In the genomic region with DNA sequence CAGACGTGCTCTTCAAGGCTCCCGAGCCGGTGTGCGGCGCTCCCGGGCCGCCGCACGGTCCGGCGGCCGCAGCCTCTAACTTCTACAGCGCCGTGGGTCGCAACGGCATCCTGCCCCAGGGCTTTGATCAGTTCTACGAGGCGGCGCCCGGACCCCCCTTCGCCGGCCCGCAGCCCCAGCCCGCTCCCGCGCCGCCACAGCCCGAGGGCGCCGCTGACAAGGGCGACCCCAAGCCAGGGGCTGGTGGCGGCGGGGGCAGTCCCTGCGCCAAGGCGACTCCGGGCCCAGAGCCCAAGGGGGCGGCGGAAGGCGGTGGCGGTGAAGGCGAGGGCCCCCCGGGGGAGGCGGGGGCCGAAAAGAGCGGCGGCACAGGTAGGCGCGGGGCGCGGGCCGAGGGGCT, we compare ENCODE assay signal across 11 mouse cellular contexts. TPM values are rescaled to one million over a fixed set of nuclear protein-coding genes. Genes with fewer than 3 reads are reported as not detected.
DNase-seq lines count a peak whose midpoint lies in the region; ATAC-seq lines count a peak whose summit lies in the region.
"Had no signal": no experiment of that assay in that cellular context is flagged by ENCODE, and none has a peak within 500 bp of the region (broad histone marks: within the 10 kb centered on the region; RNA-seq: fewer than 3 reads in every experiment).

No protein-coding gene starts in this region.

- no peaks in the 10 kb centered on the region for H3K9me3 ChIP-seq in heart, embryonic 12.5 days (replicated peaks)
- no peaks in the 10 kb centered on the region for H3K9me3 ChIP-seq in hindbrain, embryonic 13.5 days
- H3K9me3 ChIP-seq in midbrain, embryonic 10.5 days (replicated peaks): no peaks in the 10 kb centered on the region

- ATAC-seq in heart, embryonic 12.5 days (ENCODE audit: insufficient number of reproducible peaks, low FRiP score): no peak
- no peak for ATAC-seq in hindbrain, embryonic 13.5 days (ENCODE audit: low FRiP score)
- ATAC-seq in CD4-positive, CD25-positive, alpha-beta regulatory T cell, adult 4 months: no peak

- no peaks in the 10 kb centered on the region for H3K36me3 ChIP-seq in heart, embryonic 12.5 days
- no peaks in the 10 kb centered on the region for H3K36me3 ChIP-seq in hindbrain, embryonic 13.5 days
- no peaks in the 10 kb centered on the region for H3K36me3 ChIP-seq in midbrain, embryonic 10.5 days

- intact Hi-C loops in heart, postnatal 36 days (cut with DNase I): no loop called here
- intact Hi-C loops in left cerebral cortex, postnatal 10 days (cut with DNase I): no loop called here

- peaks cover 22% of the 10 kb centered on the region for H3K4me1 ChIP-seq in heart, embryonic 12.5 days (replicated peaks)
- peaks cover 13% of the 10 kb centered on the region for H3K4me1 ChIP-seq in hindbrain, embryonic 13.5 days (replicated peaks)
- peaks cover 14% of the 10 kb centered on the region for H3K4me1 ChIP-seq in midbrain, embryonic 10.5 days

- no peak overlapping the region for H3K27ac ChIP-seq in heart, embryonic 12.5 days (ENCODE audit: poor library complexity, severe bottlenecking)
- H3K27ac ChIP-seq in hindbrain, embryonic 13.5 days: no peak overlapping the region
- no peak overlapping the region for H3K27ac ChIP-seq in midbrain, embryonic 10.5 days (replicated peaks)

- no peak for DNase-seq in heart, postnatal 36 days
- peak; percentile 17 for DNase-seq in ES-CJ7 (ENCODE audit: low read depth, low spot score)
- peak; percentile 54 for DNase-seq in midbrain, embryonic 10.5 days (ENCODE audit: low spot score)
- no peak for DNase-seq in left cerebral cortex, postnatal 10 days (ENCODE audit: extremely low spot score in 1 of 2, low spot score in 2 of 2)
- DNase-seq in cerebellum, postnatal 10 days: no peak
- DNase-seq: adrenal gland, adult 8-10 months; right cerebral cortex, postnatal 4 days had no signal

- under 1% methylated on average over 47 of the region's 51 CpGs for WGBS in heart, embryonic 12.5 days
- 2% methylated on average over 32 of the region's 51 CpGs for WGBS in hindbrain, embryonic 13.5 days
- under 1% methylated on average over 51 of the region's 51 CpGs for WGBS in midbrain, embryonic 10.5 days

- H3K4me2 ChIP-seq in heart, embryonic 12.5 days: peak overlapping the region; percentile 61
- H3K4me2 ChIP-seq in hindbrain, embryonic 13.5 days: no peak overlapping the region

- H3K27me3 ChIP-seq in heart, embryonic 12.5 days (replicated peaks): peaks cover 91% of the 10 kb centered on the region
- H3K27me3 ChIP-seq in hindbrain, embryonic 13.5 days: peaks cover 98% of the 10 kb centered on the region
- peaks cover 100% of the 10 kb centered on the region for H3K27me3 ChIP-seq in midbrain, embryonic 10.5 days (ENCODE audit: low read depth, poor library complexity, severe bottlenecking)

- peak overlapping the region; percentile 40 for H3K4me3 ChIP-seq in heart, embryonic 12.5 days
- peak overlapping the region; percentile 20; the same call in 1 of the 2 replicates for H3K4me3 ChIP-seq in hindbrain, embryonic 13.5 days
- peak overlapping the region; percentile 23; the same call in 1 of the 2 replicates for H3K4me3 ChIP-seq in midbrain, embryonic 10.5 days

- 0 out of 2 replicates have a peak overlapping the region, but pooled peaks have one; percentile 3 for H3K9ac ChIP-seq in heart, embryonic 12.5 days
- H3K9ac ChIP-seq in hindbrain, embryonic 13.5 days: no peak overlapping the region

RNA-seq across cellular contexts. Expression of gene Hoxd11, which starts 3.4 kb away (rescaled TPM):
- not detected in 2 replicates for polyA plus RNA-seq in heart, embryonic 12.5 days (2016; fragmentation: Nextera tagmentation; extraction: Ambion mirVana)
- total RNA-seq in heart, postnatal 36 days (2021): not detected
- not detected in 2 replicates for polyA plus RNA-seq in hindbrain, embryonic 13.5 days (2015; fragmentation: Nextera tagmentation; extraction: Ambion mirVana)
- not detected in 2 replicates for polyA plus RNA-seq in midbrain, embryonic 10.5 days (2016; fragmentation: Nextera tagmentation; extraction: Ambion mirVana)
- not detected for total RNA-seq in left cerebral cortex, postnatal 10 days (2021)
- not detected for polyA plus RNA-seq in CD4-positive, CD25-positive, alpha-beta regulatory T cell, adult 4 months (2017; shearing (Covaris generic))
- total RNA-seq: adrenal gland, adult 8-10 months; megakaryocyte progenitor cell, adult 5-6 weeks had no signal

RNA-seq across cellular contexts. Expression of gene Hoxd12, which starts 8.0 kb away (rescaled TPM):
- polyA plus RNA-seq in heart, embryonic 12.5 days (2016; fragmentation: Nextera tagmentation; extraction: Ambion mirVana): 0.14 and 0.15 TPM in 2 replicates
- not detected for total RNA-seq in heart, postnatal 36 days (2021)
- polyA plus RNA-seq in hindbrain, embryonic 13.5 days (2015; fragmentation: Nextera tagmentation; extraction: Ambion mirVana): not detected in 2 replicates
- not detected in 2 replicates for polyA plus RNA-seq in midbrain, embryonic 10.5 days (2016; fragmentation: Nextera tagmentation; extraction: Ambion mirVana)
- total RNA-seq in left cerebral cortex, postnatal 10 days (2021): not detected
- polyA plus RNA-seq in CD4-positive, CD25-positive, alpha-beta regulatory T cell, adult 4 months (2017; shearing (Covaris generic)): not detected
- total RNA-seq: adrenal gland, adult 8-10 months; megakaryocyte progenitor cell, adult 5-6 weeks had no signal

RNA-seq across cellular contexts. Expression of gene Hoxd10, which starts 8.9 kb away (rescaled TPM):
- 0.10 TPM in 1 of 2 replicates, not detected in the other for polyA plus RNA-seq in heart, embryonic 12.5 days (2016; fragmentation: Nextera tagmentation; extraction: Ambion mirVana)
- under 1 TPM in 1 of 2 experiments, not detected in 1; 0.22 TPM for total RNA-seq in heart, postnatal 36 days (2021)
- polyA plus RNA-seq in hindbrain, embryonic 13.5 days (2015; fragmentation: Nextera tagmentation; extraction: Ambion mirVana): not detected in 2 replicates
- not detected in 2 replicates for polyA plus RNA-seq in midbrain, embryonic 10.5 days (2016; fragmentation: Nextera tagmentation; extraction: Ambion mirVana)
- total RNA-seq in left cerebral cortex, postnatal 10 days (2021): not detected
- not detected for polyA plus RNA-seq in CD4-positive, CD25-positive, alpha-beta regulatory T cell, adult 4 months (2017; shearing (Covaris generic))
- total RNA-seq: adrenal gland, adult 8-10 months; megakaryocyte progenitor cell, adult 5-6 weeks had no signal

RNA-seq across cellular contexts. Expression of gene Hoxd13, which starts 14.7 kb away (rescaled TPM):
- 0.09 and 0.12 TPM in 2 replicates for polyA plus RNA-seq in heart, embryonic 12.5 days (2016; fragmentation: Nextera tagmentation; extraction: Ambion mirVana)
- total RNA-seq in heart, postnatal 36 days (2021): not detected
- polyA plus RNA-seq in hindbrain, embryonic 13.5 days (2015; fragmentation: Nextera tagmentation; extraction: Ambion mirVana): 0.16 TPM in 1 of 2 replicates, not detected in the other
- 0.05 TPM in 1 of 2 replicates, not detected in the other for polyA plus RNA-seq in midbrain, embryonic 10.5 days (2016; fragmentation: Nextera tagmentation; extraction: Ambion mirVana)
- total RNA-seq in left cerebral cortex, postnatal 10 days (2021): not detected
- not detected for polyA plus RNA-seq in CD4-positive, CD25-positive, alpha-beta regulatory T cell, adult 4 months (2017; shearing (Covaris generic))
- total RNA-seq: adrenal gland, adult 8-10 months; megakaryocyte progenitor cell, adult 5-6 weeks had no signal

RNA-seq across cellular contexts. Expression of gene Hoxd9, which starts 14.7 kb away (rescaled TPM):
- polyA plus RNA-seq in heart, embryonic 12.5 days (2016; fragmentation: Nextera tagmentation; extraction: Ambion mirVana): 0.08 TPM in 1 of 2 replicates, not detected in the other
- under 1 TPM; 0.36 to 0.41 TPM for total RNA-seq in heart, postnatal 36 days (2021)
- polyA plus RNA-seq in hindbrain, embryonic 13.5 days (2015; fragmentation: Nextera tagmentation; extraction: Ambion mirVana): not detected in 2 replicates
- polyA plus RNA-seq in midbrain, embryonic 10.5 days (2016; fragmentation: Nextera tagmentation; extraction: Ambion mirVana): not detected in 2 replicates
- total RNA-seq in left cerebral cortex, postnatal 10 days (2021): not detected
- not detected for polyA plus RNA-seq in CD4-positive, CD25-positive, alpha-beta regulatory T cell, adult 4 months (2017; shearing (Covaris generic))
- total RNA-seq: megakaryocyte progenitor cell, adult 5-6 weeks had no signal

Comparison
In these comparisons a context has a peak if more than half of its experiments do, and no peak if none do; other contexts are left out.
1. DNase-seq: peak in ES-CJ7 (single experiment) and midbrain, embryonic 10.5 days (single experiment); none in heart, postnatal 36 days (0 of 2), left cerebral cortex, postnatal 10 days (0 of 2) and cerebellum, postnatal 10 days (0 of 2).
2. Peak in every context shown above with its lines, with median percentiles within 50 percentile points of each other: H3K4me3 ChIP-seq.